Mouse (Mus musculus): ENCODE measurements around the gene Klk8.

GRCm38 (mm10) chr7:43752806-43753205 is 44.6 kb upstream of the Klk8 start:
- TF ChIP-seq POLR2A (IDR thresholded peaks at IDR 0.05; ENCODE audit: borderline replicate concordance, insufficient read depth, low read length), result no peak
- TF ChIP-seq CTCF (IDR thresholded peaks at IDR 0.05; ENCODE audit: borderline replicate concordance, insufficient read depth, low read depth, low read length), result no peak
